Mouse (Mus musculus) ovary, postnatal 10 days (tissue): ENCODE measurements at regions not wholly inside any gene's neighbourhood (a gene's known extent, or its start where the extent isn't known, plus 50 kb on each side); places are given as distances from the start of the nearest gene placed in this dataset.

Experiments used
- DNase-seq: peaks from one replicate; pipeline ENCODE4 v3.0.0; 2022; ENCODE audit warnings: low spot score

DNA sequence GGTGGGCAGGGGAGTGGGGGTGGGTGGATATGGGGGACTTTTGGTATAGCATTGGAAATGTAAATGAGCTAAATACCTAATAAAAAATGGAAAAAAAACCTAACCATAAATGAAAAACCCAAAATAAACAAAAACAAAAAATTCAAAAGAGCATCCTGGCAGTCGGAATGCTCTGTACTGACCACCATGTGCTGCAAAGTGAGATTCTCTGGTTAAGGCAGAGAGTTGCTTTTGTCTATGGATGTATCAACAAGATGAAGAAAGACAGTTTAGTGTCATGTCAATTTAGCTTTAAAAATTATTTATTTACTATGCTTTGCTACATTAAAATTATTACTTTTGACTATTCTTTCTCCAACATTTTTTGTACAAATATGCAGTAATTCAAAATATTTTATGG lies 88.5 kb downstream of the E330014E10Rik start:
- DNase-seq = no peak

DNA sequence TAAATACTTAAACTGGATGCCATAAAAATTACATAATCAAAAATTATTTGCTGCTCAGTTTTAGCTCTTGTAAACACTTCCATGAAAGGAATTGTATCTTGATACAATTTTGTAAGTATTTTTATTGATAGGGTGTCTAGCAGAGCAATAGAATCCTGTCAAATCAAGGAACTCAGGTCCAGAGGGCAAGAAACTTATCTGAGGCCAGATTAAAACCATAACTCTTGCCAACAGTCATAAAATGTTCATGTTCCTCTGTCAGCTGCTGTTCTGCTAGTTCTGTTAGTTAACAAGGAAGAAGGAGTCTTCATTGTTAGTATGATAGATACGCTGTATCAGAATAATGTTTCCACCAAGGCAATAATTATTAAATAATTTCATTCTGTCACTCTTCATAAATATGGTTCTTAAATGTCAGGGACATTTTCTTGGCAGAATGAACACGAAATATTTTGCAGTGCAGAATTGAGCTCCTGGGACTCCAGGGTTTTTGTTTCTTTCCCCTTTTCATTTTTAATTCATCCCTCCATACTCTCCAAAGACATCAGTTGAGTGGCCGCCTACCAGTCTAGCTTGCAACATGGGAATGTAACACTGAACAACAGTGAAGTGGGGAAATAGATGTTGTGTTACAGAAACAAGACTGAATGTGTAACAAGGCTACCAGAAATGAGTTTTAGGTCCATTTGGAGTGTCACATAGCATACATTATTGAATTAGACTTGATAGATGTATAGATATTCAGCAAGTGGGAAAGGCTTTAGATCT lies 89.1 kb downstream of the E330014E10Rik start:
- no peak for DNase-seq

DNA sequence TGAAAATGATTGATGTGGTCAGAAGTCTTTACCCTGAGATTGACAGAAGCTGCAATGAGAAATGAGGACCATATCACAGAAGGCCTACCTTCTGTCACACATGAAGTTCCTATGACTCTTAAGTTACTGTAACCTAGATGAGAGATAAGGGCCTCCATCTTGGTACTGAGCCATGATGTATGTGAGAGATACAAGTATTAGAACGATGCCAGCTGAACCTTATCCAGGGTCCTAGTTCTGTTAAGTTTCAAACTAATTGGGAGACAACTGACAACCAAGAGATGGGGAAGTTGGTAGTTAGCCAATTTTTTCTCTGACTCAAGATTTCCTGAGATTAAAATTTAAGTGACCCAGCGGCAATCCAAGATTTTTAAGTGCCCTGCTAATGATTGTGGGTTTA lies 89.7 kb downstream of the E330014E10Rik start:
- DNase-seq = no peak

- DNase-seq = no peak
These were observed 89.8 kb upstream of the Cxcl13 start for GRCm38 (mm10) chr5:95866848-95867495.

DNA sequence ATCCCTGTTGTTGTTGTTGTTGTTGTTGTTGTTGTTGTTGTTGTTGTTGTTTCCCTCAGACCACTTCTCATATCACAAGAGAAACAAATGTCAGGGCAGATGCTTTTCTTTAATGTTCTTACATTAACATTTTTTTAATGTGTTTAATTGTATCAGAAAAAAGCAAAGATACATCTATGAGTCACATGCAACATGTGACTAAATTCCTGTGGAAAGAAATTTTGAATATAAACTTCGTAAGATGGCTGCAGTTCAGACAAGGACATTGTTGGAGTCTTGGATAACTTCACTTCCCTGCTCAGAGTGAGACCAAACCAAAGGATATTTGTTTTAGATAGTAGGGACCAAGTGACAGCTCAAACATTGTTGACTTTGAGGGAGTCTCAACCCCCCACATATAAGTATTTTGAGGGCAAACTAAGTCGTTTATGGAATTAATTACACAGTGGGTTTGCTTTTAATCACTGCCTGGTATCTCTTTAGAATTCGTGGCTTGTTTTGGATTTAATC lies 86.4 kb upstream of the Cxcl13 start:
- DNase-seq = no peak

DNA sequence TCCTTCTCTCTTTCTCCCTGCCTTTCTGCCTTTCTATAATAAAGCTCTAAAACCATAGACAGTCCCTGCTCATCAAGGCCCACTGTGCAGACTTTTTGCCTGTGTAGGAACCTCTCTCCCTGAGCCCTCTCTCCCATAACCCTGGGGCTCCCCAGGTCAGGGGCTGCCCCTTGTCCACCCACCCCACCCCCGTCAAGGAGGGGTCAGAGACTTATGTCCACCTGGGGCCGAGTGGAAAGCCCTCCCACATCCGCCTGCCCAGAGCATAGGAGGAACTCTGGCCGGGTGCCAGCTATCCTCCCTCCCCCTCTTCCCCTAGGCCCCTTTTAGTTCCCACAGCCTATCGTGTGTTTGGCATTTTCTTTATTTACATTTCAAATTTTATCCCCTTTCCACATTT lies 81.8 kb upstream of the Cxcl13 start:
- no peak for DNase-seq

- peak; percentile 14 for DNase-seq
These were observed 75.8 kb upstream of the Cxcl13 start for GRCm38 (mm10) chr5:95880914-95881313.
